Mouse (Mus musculus): ENCODE results near the gene Alkbh4.
"Not testable (repeated sequence)": the region's sequence is repeated elsewhere in the genome, so short reads cannot be mapped to it uniquely, and the experiment has no call there.

The Alkbh4 gene

DNA sequence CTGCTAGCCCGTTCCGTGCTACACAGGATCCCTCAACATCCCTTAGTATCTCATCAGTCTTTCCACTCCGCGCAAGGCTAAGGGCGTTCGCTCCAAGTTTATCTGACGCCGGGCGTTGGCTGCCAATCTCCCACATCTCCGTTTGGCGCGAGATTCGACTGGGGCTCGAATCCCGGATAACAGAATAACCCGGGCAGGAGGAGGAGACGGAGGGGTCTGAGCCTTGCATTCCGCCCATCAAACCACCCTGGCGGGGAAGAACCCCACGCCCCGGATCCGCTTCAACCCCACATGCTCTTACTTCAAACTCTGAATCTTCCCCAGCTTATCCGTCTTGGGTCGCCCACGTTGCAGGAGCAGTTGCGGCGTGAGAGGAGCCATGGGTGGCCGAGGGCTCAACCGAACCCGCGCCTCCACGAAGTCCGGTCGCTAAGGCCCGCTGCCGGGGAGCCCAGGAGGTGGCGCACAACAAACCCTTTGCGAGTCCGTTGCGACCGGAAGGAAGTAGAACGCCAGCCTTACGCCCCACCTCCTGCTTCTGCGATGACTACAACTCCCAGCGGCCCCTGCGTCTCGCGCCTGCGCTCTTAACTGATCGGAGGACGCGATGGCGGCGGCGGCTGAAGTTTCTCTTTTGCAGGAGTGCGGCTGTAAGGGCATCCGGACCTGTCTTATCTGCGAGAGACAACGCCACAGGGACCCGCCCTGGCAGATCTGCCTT is at the start of gene Alkbh4, which contains the start of gene Lrwd1:
Alkbh4 (plus strand) TSS at position 576 of the 721 bp plus-strand sequence.
Lrwd1 (minus strand) TSS at position 504 of the 721 bp plus-strand sequence.
- peak; percentile 98 for DNase-seq (ENCODE audit: low spot score)

GRCm38 (mm10) chr5:136086290-136086689 is 49.7 kb upstream of the Alkbh4 start:
- DNase-seq (ENCODE audit: low spot score): no peak

- no peak for DNase-seq (ENCODE audit: low spot score)
Measured at GRCm38 (mm10) chr5:136088821-136089575, 46.9 kb upstream of the Alkbh4 start.

- no peak for DNase-seq (ENCODE audit: low spot score)
Measured at GRCm38 (mm10) chr5:136091927-136092326, 44.0 kb upstream of the Alkbh4 start.

- no peak for DNase-seq (ENCODE audit: low spot score)
Measured at GRCm38 (mm10) chr5:136094249-136095010, 41.5 kb upstream of the Alkbh4 start.

DNA sequence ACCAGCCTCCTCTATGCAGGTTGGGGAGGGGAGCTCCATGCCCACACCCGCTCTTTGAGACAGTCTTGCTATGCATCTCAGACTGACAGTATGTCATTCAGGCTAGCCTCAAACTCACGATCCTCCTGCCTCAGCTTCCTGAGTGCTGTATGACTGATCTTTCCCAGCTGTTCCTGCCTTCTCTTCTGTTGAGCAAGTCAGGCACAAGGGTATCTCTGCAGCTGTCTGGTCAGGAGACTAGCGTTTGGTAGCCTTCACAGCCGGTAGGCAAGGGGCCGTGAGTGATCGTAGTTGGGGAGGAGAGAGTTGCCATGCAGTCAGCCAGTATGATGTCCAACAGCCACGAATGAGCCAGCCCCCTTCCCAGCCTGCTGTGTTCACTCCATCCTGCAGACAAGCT is 40.9 kb upstream of the Alkbh4 start:
- DNase-seq (ENCODE audit: low spot score): no peak

DNA sequence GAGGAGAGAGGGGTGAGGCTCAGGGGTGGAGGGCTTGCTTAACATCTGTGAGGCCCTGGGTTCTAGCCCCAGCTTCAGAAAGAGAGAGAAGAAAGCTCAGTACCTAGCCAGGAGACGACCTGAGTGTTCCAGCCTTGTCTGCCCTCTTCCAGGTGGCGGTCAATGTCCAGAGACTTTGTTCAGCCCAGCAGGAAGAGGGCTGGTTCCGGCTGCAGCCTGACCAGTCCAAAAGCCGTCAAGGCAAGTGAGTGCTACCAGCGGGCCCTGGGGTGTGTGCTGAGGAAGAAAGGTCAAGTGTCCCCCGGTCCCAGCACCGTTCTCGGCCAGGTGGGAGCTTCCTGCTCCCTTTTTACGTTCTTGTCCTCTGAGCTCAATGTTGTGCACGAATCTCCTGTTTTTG is 37.4 kb upstream of the Alkbh4 start:
- no peak for DNase-seq (ENCODE audit: low spot score)

DNA sequence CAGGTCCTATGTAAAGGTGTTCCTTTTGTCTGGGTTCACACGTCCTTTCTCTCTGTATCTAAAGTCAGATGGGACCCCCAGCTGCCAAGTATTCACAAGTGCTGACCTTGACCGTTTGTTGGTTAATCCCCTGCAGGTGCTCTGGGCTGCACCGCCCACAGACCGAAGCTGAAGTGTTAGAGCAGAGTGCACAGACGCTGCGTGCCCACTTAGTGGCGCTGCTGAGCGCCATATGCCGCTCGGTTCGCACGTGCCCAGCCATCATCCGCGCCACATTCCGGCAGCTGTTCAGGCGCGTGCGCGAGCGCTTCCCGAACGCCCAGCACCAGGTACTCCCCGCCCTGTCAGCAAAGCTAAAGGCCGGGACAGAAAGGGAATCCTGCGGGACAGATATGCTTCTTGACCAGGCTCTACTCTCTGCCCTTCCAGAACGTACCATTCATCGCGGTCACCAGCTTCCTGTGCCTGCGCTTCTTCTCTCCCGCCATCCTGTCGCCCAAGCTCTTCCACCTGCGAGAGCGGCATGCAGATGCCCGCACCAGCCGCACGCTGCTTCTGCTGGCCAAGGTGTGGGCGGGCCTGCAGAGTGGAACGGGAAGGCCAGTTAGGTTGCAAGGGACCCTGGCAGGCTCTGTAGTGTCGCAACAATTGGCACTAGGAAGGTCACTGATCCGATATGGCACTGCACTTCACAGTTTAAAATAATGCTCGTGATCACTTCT is 33.7 kb upstream of the Alkbh4 start:
- DNase-seq (ENCODE audit: low spot score): peak; percentile 74

DNA sequence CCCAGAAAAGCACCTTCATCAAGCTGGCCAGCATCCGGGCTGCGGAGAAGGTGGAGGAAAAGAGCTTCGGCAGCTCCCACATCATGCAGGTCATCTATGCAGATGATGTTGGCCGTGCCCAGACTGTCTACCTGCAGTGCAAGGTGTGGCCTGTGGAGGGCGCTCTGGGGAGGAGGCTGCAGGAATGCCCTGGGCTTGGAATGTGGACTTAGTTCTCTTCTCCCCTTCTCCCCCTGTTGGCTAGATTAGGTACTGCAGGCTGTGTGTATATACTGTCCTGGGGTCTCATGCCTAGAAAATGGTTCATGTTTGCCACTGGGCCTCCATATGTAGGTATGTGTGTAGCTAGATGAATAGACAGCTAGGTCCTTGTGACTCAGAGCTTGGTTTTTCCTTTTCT is 31.4 kb upstream of the Alkbh4 start:
- no peak for DNase-seq (ENCODE audit: low spot score)

DNA sequence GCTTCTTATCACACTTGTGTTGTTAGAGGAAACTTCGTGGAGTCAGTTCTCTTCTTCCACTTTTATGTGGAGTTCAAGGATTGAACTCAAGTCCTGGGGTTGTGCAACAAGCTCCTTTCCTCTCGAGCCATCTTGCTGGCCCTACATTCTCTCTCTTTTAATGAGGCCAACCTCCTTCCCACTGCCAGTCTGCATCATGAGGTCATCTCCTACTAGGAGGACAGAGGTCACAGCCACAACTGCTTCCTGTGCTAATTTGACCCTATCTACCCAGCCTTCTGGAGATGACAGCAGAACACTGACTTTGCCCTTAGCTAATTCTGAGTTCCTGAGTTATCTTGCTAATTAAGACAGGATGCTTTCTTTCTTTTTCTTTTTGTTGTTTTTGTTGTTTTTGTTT is 27.5 kb upstream of the Alkbh4 start:
- no peak for DNase-seq (ENCODE audit: low spot score)

GRCm38 (mm10) chr5:136109042-136109441 is 26.9 kb upstream of the Alkbh4 start:
- DNase-seq (ENCODE audit: low spot score): no peak

GRCm38 (mm10) chr5:136113546-136113945 is 22.4 kb upstream of the Alkbh4 start:
- not testable (repeated sequence) for DNase-seq (ENCODE audit: low spot score)

DNA sequence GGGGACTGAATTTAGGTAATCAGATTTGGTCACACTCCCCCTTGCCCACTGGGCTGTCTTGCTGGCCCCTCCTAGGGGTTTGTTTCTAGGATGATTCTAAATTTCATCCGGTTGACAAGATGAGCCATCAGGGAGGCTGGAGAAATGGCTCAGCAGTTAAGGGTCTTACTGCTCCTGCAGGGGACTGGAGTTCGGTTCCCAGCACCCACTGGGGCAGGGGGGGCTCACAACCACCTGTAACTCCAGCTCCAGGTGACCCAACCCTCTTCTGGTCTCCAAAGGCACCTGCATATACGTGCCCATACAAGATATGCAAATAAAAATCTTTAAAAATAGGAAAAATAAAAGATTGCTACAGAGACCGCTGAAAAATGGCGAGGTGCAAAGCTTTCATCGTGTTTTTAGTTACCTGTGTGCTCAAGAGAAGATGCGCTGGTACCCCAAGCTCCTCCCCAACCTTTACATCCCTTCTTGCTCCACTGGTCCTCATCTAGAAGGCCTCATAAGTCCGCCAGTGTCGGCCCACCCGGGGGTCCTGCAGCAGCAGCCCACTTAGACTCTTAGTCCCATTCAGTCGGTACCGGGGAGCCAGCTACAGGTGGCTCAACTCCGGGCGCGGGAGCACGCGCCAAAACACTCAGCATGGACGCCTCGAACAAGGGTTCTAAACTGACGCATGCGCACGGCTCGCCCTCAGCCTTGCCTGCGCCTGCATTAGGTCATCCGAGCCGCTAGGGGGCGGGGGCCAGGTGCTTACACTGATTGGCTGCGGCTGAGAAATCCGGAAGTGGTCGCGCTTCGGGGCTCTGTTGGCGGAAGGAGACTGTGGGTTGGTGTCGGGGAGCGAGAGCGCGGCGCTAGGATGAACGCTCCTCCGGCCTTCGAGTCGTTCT is 19.8 kb upstream of the Alkbh4 start, which contains the start of gene Polr2j:
Polr2j (plus strand) TSS at position 741 of the 893 bp plus-strand sequence.
- DNase-seq (ENCODE audit: low spot score): peak; percentile 96

DNA sequence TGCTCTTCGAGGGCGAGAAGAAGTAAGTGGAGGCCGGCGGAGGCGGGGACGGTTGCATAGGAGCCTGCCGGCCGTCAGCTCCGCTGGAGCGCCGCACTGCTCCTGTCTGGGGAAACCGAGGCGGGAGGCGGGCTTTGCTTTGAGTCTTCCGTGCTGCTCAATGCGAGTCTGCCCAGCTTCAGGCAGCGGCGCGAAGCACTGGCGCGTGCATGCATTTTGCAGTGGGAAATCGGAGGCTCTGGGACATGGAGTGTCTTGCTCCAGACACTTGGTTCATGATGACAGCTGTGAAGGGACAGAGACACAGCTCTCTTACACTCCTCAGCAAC is 19.2 kb upstream of the Alkbh4 start:
- no peak for DNase-seq (ENCODE audit: low spot score)

DNA sequence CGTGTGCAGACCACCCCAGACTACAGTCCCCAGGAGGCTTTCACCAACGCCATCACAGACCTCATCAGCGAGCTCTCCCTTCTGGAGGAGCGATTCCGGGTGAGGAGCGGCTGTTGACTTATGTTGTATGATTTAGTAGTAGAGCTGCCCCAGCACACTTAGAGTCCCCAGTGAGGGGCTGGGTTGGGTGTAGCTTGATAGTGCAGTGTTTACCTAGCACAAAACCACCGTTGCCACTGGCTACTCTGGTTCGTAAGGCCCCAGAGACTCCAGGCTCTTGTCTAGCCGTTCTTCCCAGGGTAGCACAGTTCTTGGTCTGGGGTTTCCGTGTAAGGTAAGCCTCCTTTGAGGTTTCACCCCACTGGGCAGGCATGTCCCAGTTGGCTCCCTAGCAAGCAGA is 13.8 kb upstream of the Alkbh4 start:
- no peak for DNase-seq (ENCODE audit: low spot score)

DNA sequence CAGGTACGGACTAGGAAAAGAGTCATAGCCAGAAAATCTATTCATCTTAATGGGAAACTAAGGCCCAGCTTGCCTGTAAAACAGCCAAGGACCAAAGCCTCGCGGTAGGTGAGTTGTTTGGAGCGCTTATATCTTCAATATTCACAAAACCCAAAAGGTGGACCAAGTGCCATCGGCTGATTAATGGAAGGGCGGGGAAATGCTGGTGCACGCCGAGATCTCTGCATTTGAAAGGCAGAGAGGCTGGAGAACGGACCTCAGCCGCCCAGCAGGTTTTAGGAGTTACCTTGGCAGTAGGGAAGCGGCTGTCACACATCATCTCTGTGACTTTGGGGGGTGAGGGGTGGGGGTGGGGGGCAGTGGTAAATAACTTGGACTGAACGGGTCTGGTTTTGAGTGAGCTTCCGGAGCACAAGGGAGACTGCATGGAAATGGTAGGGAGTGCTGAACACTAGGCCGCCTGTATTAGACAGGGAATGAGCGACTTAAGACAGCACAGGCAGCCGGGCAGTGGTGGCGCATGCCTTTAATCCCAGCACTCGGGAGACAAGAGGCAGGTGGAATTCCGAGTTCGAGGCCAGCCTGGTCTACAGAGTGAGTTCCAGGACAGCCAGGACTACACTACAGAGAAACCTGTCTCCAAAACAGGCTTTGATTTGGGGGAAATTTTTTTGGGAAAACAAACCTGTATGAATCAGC is 495 bp downstream of the Alkbh4 start:
- DNase-seq (ENCODE audit: low spot score): no peak

DNA sequence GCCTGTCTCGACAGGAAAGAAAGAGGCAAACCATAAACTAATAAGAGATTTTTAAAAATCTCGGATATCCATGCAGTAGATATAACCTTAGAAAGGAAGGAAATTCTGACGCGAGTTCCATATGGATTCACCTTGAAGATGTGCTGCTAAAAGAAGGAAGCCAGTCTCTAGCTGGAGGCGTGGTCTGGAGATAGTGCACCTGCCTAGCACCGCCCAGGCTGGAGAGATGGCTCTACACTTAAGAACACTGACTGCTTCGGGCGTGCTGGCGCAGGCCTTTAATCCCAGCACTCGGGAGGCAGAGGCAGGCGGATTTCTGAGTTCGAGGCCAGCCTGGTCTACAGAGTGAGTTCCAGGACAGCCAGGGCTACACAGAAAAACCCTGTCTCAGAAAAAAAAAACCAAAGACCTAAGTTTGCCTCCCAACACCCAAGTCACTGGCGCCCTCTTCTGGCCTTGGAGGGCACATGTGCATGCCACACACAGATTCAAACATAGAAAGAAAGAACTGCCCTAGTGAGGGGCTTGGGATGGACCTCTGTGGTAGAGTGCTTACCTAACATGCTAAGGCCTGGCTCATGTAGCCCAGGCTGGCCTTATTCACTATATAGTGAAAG is 1.8 kb downstream of the Alkbh4 start:
- peak; percentile 42 for DNase-seq (ENCODE audit: low spot score)

- DNase-seq (ENCODE audit: low spot score): no peak
Measured at GRCm38 (mm10) chr5:136139393-136139792, 3.4 kb downstream of the Alkbh4 start.

DNA sequence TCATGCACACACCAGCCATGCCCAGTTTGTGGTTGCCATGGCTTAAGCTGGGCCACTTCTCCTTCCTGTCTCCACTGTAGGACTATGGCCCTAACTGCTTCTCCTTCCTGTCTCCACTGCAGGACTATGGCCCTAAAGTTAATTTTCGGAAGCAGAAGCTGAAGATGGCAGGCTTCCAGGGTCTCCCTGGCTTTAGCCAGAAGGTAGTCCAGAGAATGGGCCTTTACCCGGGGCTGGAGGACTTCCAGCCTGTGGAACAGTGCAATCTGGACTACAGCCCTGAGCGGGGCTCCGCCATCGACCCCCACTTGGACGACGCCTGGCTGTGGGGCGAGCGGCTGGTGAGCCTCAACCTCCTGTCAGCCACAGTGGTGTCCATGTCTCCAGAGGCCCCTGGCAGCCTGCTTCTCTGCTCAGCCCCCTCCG is 4.1 kb downstream of the Alkbh4 start:
- DNase-seq (ENCODE audit: low spot score): no peak

DNA sequence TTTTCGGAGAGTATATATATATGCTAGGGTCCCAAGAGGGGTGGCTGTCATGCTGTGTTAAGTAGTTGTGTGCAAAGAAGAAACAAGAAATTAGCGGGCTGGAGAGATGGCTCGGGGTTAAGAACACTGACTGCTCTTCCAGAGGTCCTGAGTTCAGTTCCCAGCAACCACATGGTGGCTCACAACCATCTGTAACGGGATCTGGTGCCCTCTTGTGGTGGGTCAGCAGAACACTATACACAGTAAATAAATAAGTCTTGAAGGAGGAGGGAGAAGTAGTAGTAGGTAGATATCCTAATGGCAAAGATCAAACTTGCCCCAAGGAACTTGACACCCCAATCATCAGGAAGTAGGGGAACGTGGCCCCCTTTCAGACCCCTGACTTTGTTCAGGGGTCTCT is 6.8 kb downstream of the Alkbh4 start:
- no peak for DNase-seq (ENCODE audit: low spot score)
